Mouse (Mus musculus): ENCODE data around the gene Rfng. TPM values are rescaled to one million over a fixed set of nuclear protein-coding genes. Genes with fewer than 3 reads are reported as not detected.

Gene Rfng
- polyA plus RNA-seq, 1 experiment from 2014 or later, result 87.0 TPM

- Histone ChIP-seq H3K4me3 (replicated peaks; ENCODE audit: low read length) (peak overlapping the region; percentile 82), H3K27me3 (ENCODE audit: control insufficient read depth, insufficient read depth, low read length) (no peaks in the 10 kb centered on the region), H3K9me3 (ENCODE audit: control insufficient read depth, low read length) (no peaks in the 10 kb centered on the region), H3K9ac (peak overlapping the region; percentile 93), H3K27ac (peak overlapping the region; percentile 98), H3K4me2 (replicated peaks) (peak overlapping the region; percentile 95), H3K4me1 (replicated peaks; ENCODE audit: control insufficient read depth, insufficient read depth, low read length) (peaks cover 35% of the 10 kb centered on the region), H3K36me3 (replicated peaks; ENCODE audit: control insufficient read depth, insufficient read depth) (peaks cover 29% of the 10 kb centered on the region)
- DNase-seq (ENCODE audit: low spot score) (no peak), ATAC-seq (ENCODE audit: low FRiP score) (peak; percentile 7; the same call in 1 of the 2 replicates)
- WGBS, result under 1% methylated on average over 21 of the region's 21 CpGs
Measured at GRCm38 (mm10) chr11:120824787-120825288, 40.8 kb upstream of the Rfng start.

GRCm38 (mm10) chr11:120823956-120824786 is 40.2 kb upstream of the Rfng start, which contains the start of gene Fasn:
Gene Fasn, minus strand, starts transcription at chr11:120824547.
- under 1% methylated on average over 105 of the region's 109 CpGs for WGBS
- Histone ChIP-seq H3K4me1 (replicated peaks; ENCODE audit: control insufficient read depth, insufficient read depth, low read length) (peaks cover 35% of the 10 kb centered on the region), H3K27ac (peak within 1 kb of the TSS; percentile 98), H3K9me3 (ENCODE audit: control insufficient read depth, low read length) (no peaks in the 10 kb centered on the region), H3K36me3 (replicated peaks; ENCODE audit: control insufficient read depth, insufficient read depth) (peaks cover 35% of the 10 kb centered on the region), H3K27me3 (ENCODE audit: control insufficient read depth, insufficient read depth, low read length) (no peaks in the 10 kb centered on the region), H3K9ac (peak within 1 kb of the TSS; percentile 93), H3K4me2 (replicated peaks) (peak within 1 kb of the TSS; percentile 95), H3K4me3 (replicated peaks; ENCODE audit: low read length) (peak within 1 kb of the TSS; percentile 82)
- ATAC-seq (ENCODE audit: low FRiP score) (peak; percentile 90), DNase-seq (ENCODE audit: low spot score) (peak; percentile 97)

GRCm38 (mm10) chr11:120823551-120823947 is 39.5 kb upstream of the Rfng start:
- H3K27me3 ChIP-seq (ENCODE audit: control insufficient read depth, insufficient read depth, low read length), result no peaks in the 10 kb centered on the region
- H3K4me1 ChIP-seq (replicated peaks; ENCODE audit: control insufficient read depth, insufficient read depth, low read length), result peaks cover 35% of the 10 kb centered on the region
- H3K4me3 ChIP-seq (replicated peaks; ENCODE audit: low read length), result peak overlapping the region; percentile 82
- under 1% methylated on average over 40 of the region's 40 CpGs for WGBS
- ATAC-seq (ENCODE audit: low FRiP score) (peak; percentile 47), DNase-seq (ENCODE audit: low spot score) (peak; percentile 59)
- H3K4me2 ChIP-seq (replicated peaks), result peak overlapping the region; percentile 95
- peaks cover 42% of the 10 kb centered on the region for H3K36me3 ChIP-seq (replicated peaks; ENCODE audit: control insufficient read depth, insufficient read depth)
- H3K9ac ChIP-seq, result peak overlapping the region; percentile 93
- H3K9me3 ChIP-seq (ENCODE audit: control insufficient read depth, low read length), result no peaks in the 10 kb centered on the region
- H3K27ac ChIP-seq, result peak overlapping the region; percentile 98

GRCm38 (mm10) chr11:120822831-120823550 is 39.0 kb upstream of the Rfng start:
- Histone ChIP-seq H3K27ac (peak overlapping the region; percentile 98), H3K4me2 (replicated peaks) (peak overlapping the region; percentile 95), H3K27me3 (ENCODE audit: control insufficient read depth, insufficient read depth, low read length) (no peaks in the 10 kb centered on the region), H3K4me1 (replicated peaks; ENCODE audit: control insufficient read depth, insufficient read depth, low read length) (peaks cover 35% of the 10 kb centered on the region), H3K9ac (peak overlapping the region; percentile 93), H3K36me3 (replicated peaks; ENCODE audit: control insufficient read depth, insufficient read depth) (peaks cover 47% of the 10 kb centered on the region), H3K4me3 (replicated peaks; ENCODE audit: low read length) (peak overlapping the region; percentile 82), H3K9me3 (ENCODE audit: control insufficient read depth, low read length) (no peaks in the 10 kb centered on the region)
- DNase-seq (ENCODE audit: low spot score), result no peak
- ATAC-seq (ENCODE audit: low FRiP score), result no peak
- WGBS, result 1% methylated on average over 14 of the region's 14 CpGs

GRCm38 (mm10) chr11:120822321-120822720 is 38.3 kb upstream of the Rfng start:
- H3K9ac ChIP-seq, result peak overlapping the region; percentile 93
- 70% methylated on average over 4 of the region's 4 CpGs for WGBS
- H3K36me3 ChIP-seq (replicated peaks; ENCODE audit: control insufficient read depth, insufficient read depth), result peaks cover 54% of the 10 kb centered on the region
- H3K27ac ChIP-seq, result no peak overlapping the region
- H3K4me1 ChIP-seq (replicated peaks; ENCODE audit: control insufficient read depth, insufficient read depth, low read length), result peaks cover 35% of the 10 kb centered on the region
- DNase-seq (ENCODE audit: low spot score), result no peak
- H3K27me3 ChIP-seq (ENCODE audit: control insufficient read depth, insufficient read depth, low read length), result no peaks in the 10 kb centered on the region
- H3K9me3 ChIP-seq (ENCODE audit: control insufficient read depth, low read length), result no peaks in the 10 kb centered on the region
- H3K4me2 ChIP-seq (replicated peaks), result peak overlapping the region; percentile 95
- peak overlapping the region; percentile 82 for H3K4me3 ChIP-seq (replicated peaks; ENCODE audit: low read length)
- ATAC-seq (ENCODE audit: low FRiP score), result no peak

- no peak for DNase-seq (ENCODE audit: low spot score)
- H3K27ac ChIP-seq, result no peak overlapping the region
- peaks cover 35% of the 10 kb centered on the region for H3K4me1 ChIP-seq (replicated peaks; ENCODE audit: control insufficient read depth, insufficient read depth, low read length)
- no peaks in the 10 kb centered on the region for H3K9me3 ChIP-seq (ENCODE audit: control insufficient read depth, low read length)
- WGBS, result 74% methylated on average over 14 of the region's 14 CpGs
- H3K27me3 ChIP-seq (ENCODE audit: control insufficient read depth, insufficient read depth, low read length), result no peaks in the 10 kb centered on the region
- peak overlapping the region; percentile 93; the same call in 1 of the 2 replicates for H3K9ac ChIP-seq
- ATAC-seq (ENCODE audit: low FRiP score), result no peak
- peak overlapping the region; percentile 95 for H3K4me2 ChIP-seq (replicated peaks)
- peak overlapping the region; percentile 82 for H3K4me3 ChIP-seq (replicated peaks; ENCODE audit: low read length)
- H3K36me3 ChIP-seq (replicated peaks; ENCODE audit: control insufficient read depth, insufficient read depth), result peaks cover 64% of the 10 kb centered on the region
Measured at GRCm38 (mm10) chr11:120821076-120821922, 37.3 kb upstream of the Rfng start.

- Histone ChIP-seq H3K36me3 (replicated peaks; ENCODE audit: control insufficient read depth, insufficient read depth) (peaks cover 72% of the 10 kb centered on the region), H3K27me3 (ENCODE audit: control insufficient read depth, insufficient read depth, low read length) (no peaks in the 10 kb centered on the region), H3K4me2 (replicated peaks) (peak overlapping the region; percentile 95; the same call in 1 of the 2 replicates), H3K4me3 (replicated peaks; ENCODE audit: low read length) (no peak overlapping the region), H3K9me3 (ENCODE audit: control insufficient read depth, low read length) (no peaks in the 10 kb centered on the region), H3K9ac (no peak overlapping the region), H3K4me1 (replicated peaks; ENCODE audit: control insufficient read depth, insufficient read depth, low read length) (peaks cover 30% of the 10 kb centered on the region), H3K27ac (no peak overlapping the region)
- DNase-seq (ENCODE audit: low spot score) (no peak), ATAC-seq (ENCODE audit: low FRiP score) (no peak)
- whole genome bisulfite sequencing, result 88% methylated on average over 14 of the region's 14 CpGs
Measured at GRCm38 (mm10) chr11:120820546-120820945, 36.5 kb upstream of the Rfng start.

GRCm38 (mm10) chr11:120819556-120819955 is 35.5 kb upstream of the Rfng start:
- Histone ChIP-seq H3K4me3 (replicated peaks; ENCODE audit: low read length) (no peak overlapping the region), H3K36me3 (replicated peaks; ENCODE audit: control insufficient read depth, insufficient read depth) (peaks cover 82% of the 10 kb centered on the region), H3K27ac (no peak overlapping the region), H3K9ac (no peak overlapping the region), H3K9me3 (ENCODE audit: control insufficient read depth, low read length) (no peaks in the 10 kb centered on the region), H3K4me2 (replicated peaks) (no peak overlapping the region), H3K27me3 (ENCODE audit: control insufficient read depth, insufficient read depth, low read length) (no peaks in the 10 kb centered on the region), H3K4me1 (replicated peaks; ENCODE audit: control insufficient read depth, insufficient read depth, low read length) (peaks cover 23% of the 10 kb centered on the region)
- WGBS, result 92% methylated on average over 6 of the region's 6 CpGs
- no peak for ATAC-seq (ENCODE audit: low FRiP score)
- no peak for DNase-seq (ENCODE audit: low spot score)
